Mouse (Mus musculus) hindbrain, embryonic 15.5 days (tissue): ENCODE results near the gene Fhad1. TPM values are rescaled to one million over a fixed set of nuclear protein-coding genes. Genes with fewer than 3 reads are reported as not detected.

Experiments used
- ATAC-seq: fragments of 200-750 bp; cut with Nextera tagmentation; 2 replicates; pipeline ENCODE4 v1.8.0; 2017; ENCODE audit warnings: low read depth, moderate number of reproducible peaks, moderate TSS enrichment; ENCODE audit not compliant: low FRiP score
- H3K27ac ChIP-seq: fragments of 300-500 bp; sonication (generic); replicated peaks from 2 replicates; pipeline ENCODE4 v1.5.1; 2015; ENCODE audit warnings: mild to moderate bottlenecking, inconsistent platforms
- H3K27me3 ChIP-seq: fragments of 300-500 bp; sonication (generic); 2 replicates; pipeline ENCODE4 v1.6.1; 2015; ENCODE audit warnings: control low read depth, inconsistent platforms
- H3K36me3 ChIP-seq: fragments of 300-500 bp; sonication (generic); 2 replicates; pipeline ENCODE4 v1.6.1; 2015; ENCODE audit warnings: control low read depth, inconsistent platforms
- H3K4me1 ChIP-seq: fragments of 300-500 bp; sonication (generic); replicated peaks from 2 replicates; pipeline ENCODE4 v1.6.1; 2015; ENCODE audit warnings: control low read depth, inconsistent platforms
- H3K4me2 ChIP-seq: fragments of 300-500 bp; sonication (generic); 2 replicates; pipeline ENCODE4 v1.6.1; 2015; ENCODE audit warnings: moderate library complexity, mild to moderate bottlenecking, inconsistent platforms
- H3K4me3 ChIP-seq: fragments of 300-500 bp; sonication (generic); 2 replicates; pipeline ENCODE4 v1.5.1; 2015; ENCODE audit warnings: mild to moderate bottlenecking, inconsistent platforms
- H3K9ac ChIP-seq: fragments of 300-500 bp; sonication (generic); 2 replicates; pipeline ENCODE4 v1.6.1; 2015; ENCODE audit warnings: inconsistent platforms
- H3K9me3 ChIP-seq: fragments of 300-500 bp; sonication (generic); 2 replicates; pipeline ENCODE4 v1.6.1; 2016; ENCODE audit warnings: control low read depth, inconsistent platforms
- WGBS: fragments of 180-500 bp; shearing (Covaris S2); methylation state at CpG from one replicate; pipeline ENCODE4 v1.1.7; 2015; 5-methylcytosine and 5-hydroxymethylcytosine counted together
- polyA plus RNA-seq: library from polyadenylated mRNA; unstranded; fragments of >200 nt; fragmentation: Nextera tagmentation; extraction: Ambion mirVana; gene quantifications from 2 replicates; pipeline ENCODE4 v1.2.1, GENCODE M21; 2015

The Fhad1 gene
- polyA plus RNA-seq, 1 experiment from 2014 or later: 5.3 TPM

DNA sequence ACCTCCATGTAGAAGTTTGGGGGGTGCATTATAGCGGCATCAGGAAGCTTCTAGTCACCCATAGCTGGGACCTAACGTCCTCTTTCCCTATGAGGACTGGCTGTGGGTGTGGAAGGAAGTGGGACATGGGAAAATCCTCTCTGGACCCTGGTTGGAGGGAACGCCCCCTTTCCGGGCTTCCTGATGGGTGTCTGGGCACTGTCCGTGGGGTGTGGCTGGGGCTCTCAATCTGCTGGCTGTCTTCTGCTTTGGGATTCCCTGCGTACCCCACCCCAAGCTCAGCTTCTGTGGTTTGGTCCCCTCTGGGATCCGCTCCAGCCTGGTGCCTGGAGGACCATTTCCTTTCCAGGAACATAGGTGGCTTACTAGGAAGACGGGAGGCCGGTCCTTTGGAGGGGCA is 141.9 kb downstream of the Fhad1 start:
- ATAC-seq: no peak
- 73% methylated on average over 9 of the region's 9 CpGs for WGBS
- peaks cover 66% of the 10 kb centered on the region for H3K4me1 ChIP-seq
- no peaks in the 10 kb centered on the region for H3K36me3 ChIP-seq
- no peaks in the 10 kb centered on the region for H3K27me3 ChIP-seq
- H3K9ac ChIP-seq: peak overlapping the region; percentile 76; the same call in 1 of the 2 replicates
- H3K4me2 ChIP-seq: peak overlapping the region; percentile 91
- peak overlapping the region; percentile 72 for H3K27ac ChIP-seq
- H3K4me3 ChIP-seq: peak overlapping the region; percentile 64
- no peaks in the 10 kb centered on the region for H3K9me3 ChIP-seq

DNA sequence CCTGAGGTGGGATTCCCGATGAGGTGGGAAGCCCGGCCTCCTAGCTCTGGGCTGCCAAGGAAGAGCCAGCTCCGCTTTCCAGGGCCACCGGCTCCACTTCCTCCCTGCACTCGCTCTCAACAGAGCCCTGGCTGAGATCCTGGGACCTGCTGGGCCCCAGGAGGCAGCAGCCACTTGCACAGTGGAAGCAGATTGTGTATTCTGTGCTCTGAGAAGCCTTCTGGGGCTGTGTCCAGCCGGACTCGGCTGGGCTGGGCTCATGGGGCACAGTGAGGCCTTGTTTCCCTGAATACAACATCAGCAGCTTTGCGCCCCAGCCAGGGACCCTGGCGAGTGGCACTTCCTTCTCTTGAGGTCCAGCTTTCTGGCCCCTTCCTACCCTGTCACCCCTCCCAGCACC is 143.0 kb downstream of the Fhad1 start:
- H3K27ac ChIP-seq: peak overlapping the region; percentile 72
- H3K4me2 ChIP-seq: peak overlapping the region; percentile 91
- 35% methylated on average over 9 of the region's 9 CpGs for WGBS
- H3K36me3 ChIP-seq: no peaks in the 10 kb centered on the region
- H3K4me3 ChIP-seq: peak overlapping the region; percentile 64
- peak; percentile 12; the same call in 1 of the 2 replicates for ATAC-seq
- H3K9me3 ChIP-seq: no peaks in the 10 kb centered on the region
- H3K9ac ChIP-seq: peak overlapping the region; percentile 7; the same call in 1 of the 2 replicates
- H3K4me1 ChIP-seq: peaks cover 77% of the 10 kb centered on the region
- H3K27me3 ChIP-seq: no peaks in the 10 kb centered on the region

DNA sequence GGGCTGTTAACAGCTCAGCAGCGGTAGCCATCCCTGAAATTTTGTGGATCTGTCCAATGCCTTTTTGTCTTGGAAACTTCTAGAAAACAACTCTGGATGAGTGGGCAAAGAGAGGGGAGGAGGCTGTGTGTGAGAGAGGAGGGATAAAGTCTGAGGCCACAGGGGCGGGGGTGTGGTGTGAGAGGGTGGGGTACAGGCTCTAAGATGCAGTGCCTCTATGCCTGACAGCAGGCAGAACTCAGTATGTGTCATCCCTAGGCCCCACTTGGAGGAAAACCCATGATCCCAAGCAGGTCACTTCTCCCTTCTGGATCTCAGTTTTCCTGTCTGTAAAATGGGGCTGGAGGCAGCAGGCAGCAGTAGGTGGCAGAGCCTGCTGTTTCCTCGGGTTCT is 143.6 kb downstream of the Fhad1 start:
- no peak for ATAC-seq
- H3K27ac ChIP-seq: peak overlapping the region; percentile 72
- no peak overlapping the region for H3K9ac ChIP-seq
- H3K4me3 ChIP-seq: no peak overlapping the region; the same call in 1 of the 2 replicates
- peak overlapping the region; percentile 91 for H3K4me2 ChIP-seq
- no peaks in the 10 kb centered on the region for H3K9me3 ChIP-seq
- 85% methylated on average over 3 of the region's 3 CpGs for WGBS
- H3K27me3 ChIP-seq: no peaks in the 10 kb centered on the region
- no peaks in the 10 kb centered on the region for H3K36me3 ChIP-seq
- peaks cover 83% of the 10 kb centered on the region for H3K4me1 ChIP-seq

DNA sequence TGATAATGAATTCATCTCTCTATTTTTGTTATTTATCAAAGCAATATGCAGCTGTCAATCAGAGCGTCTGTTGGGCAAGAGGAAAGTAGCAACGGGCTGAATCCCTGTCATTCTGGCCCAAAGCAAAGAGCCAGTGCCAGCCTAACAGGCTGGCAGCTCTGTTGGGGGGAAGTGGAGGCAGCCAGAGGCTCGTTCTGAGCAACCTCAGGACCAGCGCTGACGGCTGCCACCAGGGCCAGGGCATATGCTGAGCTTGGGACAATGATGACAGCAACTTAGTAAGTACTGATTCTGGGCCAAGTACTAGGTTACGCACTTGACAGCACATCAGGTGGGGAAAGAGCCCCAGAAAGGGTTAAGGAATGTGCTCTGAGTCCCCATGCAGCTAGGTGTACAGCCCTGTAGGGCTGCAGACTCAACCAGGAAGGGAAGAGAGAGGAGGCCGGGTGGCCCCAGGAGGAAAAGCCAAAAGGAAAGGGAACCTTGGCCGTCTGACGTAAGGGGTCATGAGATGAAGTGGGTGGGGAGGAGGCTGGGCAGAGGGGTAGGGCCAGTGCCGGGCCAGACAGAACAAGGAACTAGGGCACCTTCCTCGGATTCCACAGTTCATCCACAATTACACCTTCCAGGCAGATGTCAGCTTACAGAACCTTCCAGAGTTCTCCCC is 144.1 kb downstream of the Fhad1 start:
- 59% methylated on average over 11 of the region's 11 CpGs for WGBS
- peak overlapping the region; percentile 72; the same call in 1 of the 2 replicates for H3K27ac ChIP-seq
- no peak overlapping the region for H3K9ac ChIP-seq
- H3K4me2 ChIP-seq: peak overlapping the region; percentile 91
- H3K4me3 ChIP-seq: no peak overlapping the region
- no peaks in the 10 kb centered on the region for H3K9me3 ChIP-seq
- no peaks in the 10 kb centered on the region for H3K36me3 ChIP-seq
- H3K4me1 ChIP-seq: peaks cover 84% of the 10 kb centered on the region
- H3K27me3 ChIP-seq: no peaks in the 10 kb centered on the region
- no peak for ATAC-seq

DNA sequence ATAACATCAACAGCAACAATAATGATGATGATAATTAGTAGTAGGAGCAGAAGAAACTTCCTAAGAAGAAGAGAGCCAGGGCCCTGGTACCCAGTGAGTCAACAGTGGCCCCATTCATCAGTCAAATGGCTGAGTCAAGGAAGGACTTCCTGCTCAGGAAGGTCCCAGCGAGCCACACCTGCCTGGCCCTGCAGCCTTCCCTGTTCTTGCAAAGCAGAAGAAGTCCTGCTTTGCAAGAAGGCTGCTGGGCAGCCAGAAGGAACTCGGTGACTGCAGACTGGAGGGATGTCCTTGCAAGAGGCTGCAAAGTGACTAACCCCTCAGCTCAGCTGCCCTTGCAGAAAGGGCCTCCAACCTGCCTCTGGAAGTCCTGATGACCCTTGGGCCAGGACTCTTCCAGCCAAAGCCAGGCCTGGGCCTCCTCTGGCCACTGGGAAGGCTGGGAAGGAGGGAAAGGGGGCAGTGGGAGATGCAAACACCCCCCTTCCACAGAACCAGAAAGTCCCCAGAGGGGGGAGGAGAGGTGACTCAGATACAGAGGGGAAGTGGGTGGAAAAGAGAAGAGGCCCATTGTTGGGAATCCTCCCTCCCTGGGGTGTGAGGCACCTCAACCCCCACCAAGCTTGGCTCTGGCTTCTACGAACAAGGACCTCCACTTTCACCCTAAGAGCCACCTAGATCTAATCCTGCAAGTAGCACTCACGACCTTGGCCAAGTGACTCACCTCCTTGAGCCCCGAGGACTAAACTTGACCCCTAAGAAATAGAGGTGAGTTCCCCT is 145.3 kb downstream of the Fhad1 start:
- no peaks in the 10 kb centered on the region for H3K9me3 ChIP-seq
- H3K27ac ChIP-seq: no peak overlapping the region
- H3K36me3 ChIP-seq: no peaks in the 10 kb centered on the region
- H3K27me3 ChIP-seq: no peaks in the 10 kb centered on the region
- no peak overlapping the region for H3K4me3 ChIP-seq
- no peak overlapping the region for H3K4me2 ChIP-seq
- H3K9ac ChIP-seq: no peak overlapping the region
- H3K4me1 ChIP-seq: peaks cover 75% of the 10 kb centered on the region
- WGBS: 84% methylated on average over 5 of the region's 5 CpGs
- ATAC-seq: no peak

DNA sequence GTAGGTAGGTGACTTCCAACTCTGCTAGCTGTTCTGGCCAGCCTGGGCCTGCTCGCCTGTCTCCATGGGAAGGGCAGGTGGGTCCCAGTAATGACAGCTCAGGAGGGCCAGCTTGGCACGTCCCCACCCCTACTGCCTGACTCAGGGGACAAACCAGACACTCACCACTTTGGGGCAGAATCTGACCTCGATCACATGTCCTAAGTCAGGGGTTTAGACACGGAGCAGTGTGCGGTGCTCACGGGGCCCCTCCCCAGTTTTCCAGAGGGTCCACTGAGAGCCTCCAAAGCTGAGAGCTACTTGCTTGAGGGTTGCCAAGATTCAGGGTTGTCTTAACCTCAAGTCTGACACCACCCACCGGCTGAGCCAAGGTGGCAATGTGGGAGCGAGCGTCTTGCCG is 146.8 kb downstream of the Fhad1 start:
- Histone ChIP-seq H3K36me3 (no peaks in the 10 kb centered on the region), H3K4me1 (peaks cover 63% of the 10 kb centered on the region), H3K27ac (peak overlapping the region; percentile 69), H3K9ac (no peak overlapping the region), H3K4me2 (no peak overlapping the region), H3K9me3 (no peaks in the 10 kb centered on the region), H3K4me3 (no peak overlapping the region), H3K27me3 (no peaks in the 10 kb centered on the region)
- WGBS: 68% methylated on average over 10 of the region's 10 CpGs
- no peak for ATAC-seq

DNA sequence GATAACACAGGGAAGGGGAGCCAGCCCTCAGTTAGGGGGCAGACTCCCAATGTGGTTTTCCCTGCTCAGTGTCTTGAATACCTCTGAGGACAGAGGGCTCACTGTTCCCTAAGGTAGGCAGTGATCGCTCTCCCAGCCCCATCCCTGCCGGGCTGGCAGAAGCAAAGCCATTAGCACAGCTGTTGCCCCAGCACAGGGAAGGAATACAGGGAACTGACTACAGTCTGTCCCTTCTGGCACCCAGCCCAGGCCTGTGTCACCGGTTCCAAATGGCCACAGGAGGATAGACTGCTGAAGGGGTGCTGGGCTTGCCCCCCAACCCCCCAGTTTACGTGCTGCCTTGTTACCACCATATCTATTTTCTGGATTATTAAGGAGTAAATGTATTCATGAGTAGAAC is 147.4 kb downstream of the Fhad1 start:
- WGBS: 19% methylated on average over 4 of the region's 4 CpGs
- H3K4me1 ChIP-seq: peaks cover 57% of the 10 kb centered on the region

DNA sequence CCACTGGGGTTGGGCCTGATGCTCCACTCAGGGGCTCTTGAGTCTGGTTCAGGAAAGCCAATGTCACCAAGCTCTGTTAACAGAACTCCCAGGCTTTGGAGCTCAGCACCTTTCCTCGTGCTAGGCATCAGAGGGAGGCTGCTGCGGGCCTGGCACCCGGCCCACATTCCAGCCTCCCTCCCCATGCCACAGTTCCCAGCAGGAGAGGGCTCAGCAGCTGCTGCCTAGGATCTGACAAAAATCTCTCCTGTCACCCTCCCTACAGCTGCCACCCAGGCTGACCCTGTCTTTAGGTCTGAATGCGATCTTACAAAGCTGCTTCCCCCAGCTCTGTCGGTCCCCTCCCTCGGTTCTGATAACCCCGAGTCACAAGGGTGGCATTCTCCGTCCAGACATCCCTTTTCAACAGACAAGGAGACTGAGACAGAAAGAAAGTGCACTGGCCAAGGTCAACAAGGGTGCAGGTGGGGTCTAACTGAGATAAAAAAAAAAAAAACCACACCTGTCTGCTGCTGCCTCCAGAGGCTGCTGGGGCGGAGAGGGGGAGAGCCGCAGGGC is 147.9 kb downstream of the Fhad1 start:
- H3K27me3 ChIP-seq: no peaks in the 10 kb centered on the region
- H3K9ac ChIP-seq: no peak overlapping the region
- H3K4me2 ChIP-seq: peak overlapping the region; percentile 13; the same call in 1 of the 2 replicates

More for the DNA sequence above, 147.4 kb downstream of the Fhad1 start:
- ATAC-seq: peak; percentile 57; the same call in 1 of the 2 replicates
- Histone ChIP-seq H3K9ac (no peak overlapping the region), H3K4me3 (no peak overlapping the region), H3K4me2 (peak overlapping the region; percentile 13; the same call in 1 of the 2 replicates), H3K36me3 (no peaks in the 10 kb centered on the region), H3K9me3 (no peaks in the 10 kb centered on the region), H3K27me3 (no peaks in the 10 kb centered on the region), H3K27ac (peak overlapping the region; percentile 69)

DNA sequence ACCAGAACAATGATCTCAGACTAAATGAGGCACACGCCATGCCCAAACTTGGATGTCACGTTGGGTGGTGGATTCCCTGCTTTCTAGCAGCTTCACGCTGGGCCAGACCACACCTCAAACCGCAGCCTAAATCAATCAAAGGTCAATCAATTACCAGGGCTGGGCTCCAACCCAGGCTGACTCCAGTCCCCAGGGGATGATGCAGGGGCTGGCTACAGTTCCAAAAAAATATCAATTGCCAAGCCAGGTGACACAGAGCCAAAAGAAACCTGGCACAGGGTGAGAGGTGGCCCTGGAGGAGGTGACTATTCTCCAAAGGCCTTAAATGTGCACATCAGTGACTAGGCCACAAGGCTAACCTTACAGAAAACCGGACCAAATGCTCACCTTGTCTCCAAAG is 149.3 kb downstream of the Fhad1 start:
- Histone ChIP-seq H3K4me3 (no peak overlapping the region), H3K27me3 (no peaks in the 10 kb centered on the region), H3K9me3 (no peaks in the 10 kb centered on the region), H3K9ac (no peak overlapping the region), H3K27ac (no peak overlapping the region), H3K4me1 (peaks cover 38% of the 10 kb centered on the region), H3K36me3 (no peaks in the 10 kb centered on the region), H3K4me2 (no peak overlapping the region)
- no peak for ATAC-seq
- WGBS: 75% methylated on average over 5 of the region's 5 CpGs

More for the DNA sequence above, 147.9 kb downstream of the Fhad1 start:
- no peaks in the 10 kb centered on the region for H3K9me3 ChIP-seq
- H3K36me3 ChIP-seq: no peaks in the 10 kb centered on the region
- 24% methylated on average over 10 of the region's 10 CpGs for WGBS
- no peak for ATAC-seq
- peak overlapping the region; percentile 69 for H3K27ac ChIP-seq
- peaks cover 52% of the 10 kb centered on the region for H3K4me1 ChIP-seq
- H3K4me3 ChIP-seq: no peak overlapping the region

DNA sequence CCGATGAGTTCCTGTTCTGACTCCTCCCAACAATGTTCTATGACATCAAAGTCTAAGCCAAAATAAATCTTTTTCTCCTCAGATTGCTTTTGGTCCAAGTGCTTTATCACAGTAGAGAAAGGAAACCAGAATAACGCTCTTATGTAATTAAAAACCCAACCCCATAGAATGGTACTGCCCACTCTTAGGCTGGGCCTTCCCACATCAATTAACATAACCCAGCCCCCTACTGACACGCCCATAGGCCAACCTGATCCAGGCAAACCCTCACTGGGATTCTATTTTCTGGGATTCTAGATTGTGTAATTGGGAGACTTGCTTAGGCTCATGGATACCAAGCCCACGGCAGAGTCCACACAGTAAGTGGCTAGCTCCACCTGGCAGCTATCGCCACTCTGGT is 149.9 kb downstream of the Fhad1 start:
- peaks cover 32% of the 10 kb centered on the region for H3K4me1 ChIP-seq
- H3K4me3 ChIP-seq: no peak overlapping the region
- no peak overlapping the region for H3K27ac ChIP-seq
- H3K9ac ChIP-seq: no peak overlapping the region
- 93% methylated on average over 5 of the region's 5 CpGs for WGBS
- H3K36me3 ChIP-seq: 0 out of 2 replicates have a peak, but pooled peaks cover 5% of the 10 kb centered on the region
- ATAC-seq: no peak
- H3K27me3 ChIP-seq: no peaks in the 10 kb centered on the region
- H3K9me3 ChIP-seq: no peaks in the 10 kb centered on the region
- H3K4me2 ChIP-seq: no peak overlapping the region

DNA sequence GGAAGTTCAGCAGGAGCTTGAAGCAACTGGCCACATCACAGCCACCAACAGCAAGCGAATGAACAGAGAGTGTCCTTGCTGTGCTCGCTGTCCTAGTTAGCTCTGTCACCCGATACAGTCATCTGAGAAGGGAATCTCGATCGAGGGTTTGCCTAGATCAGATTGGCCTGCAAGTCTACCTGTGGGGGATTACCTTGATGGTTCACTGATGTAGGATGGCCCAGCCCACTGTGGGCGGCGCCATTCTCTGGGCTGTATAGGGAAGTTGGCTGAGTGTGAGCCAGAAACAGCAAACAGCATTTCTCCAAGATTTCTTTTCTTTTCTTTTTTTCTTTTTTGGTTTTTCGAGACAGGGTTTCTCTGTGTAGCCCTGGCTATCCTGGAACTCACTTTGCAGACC is 150.4 kb downstream of the Fhad1 start:
- Histone ChIP-seq H3K36me3 (peaks cover 10% of the 10 kb centered on the region; the same call in 1 of the 2 replicates), H3K27me3 (no peaks in the 10 kb centered on the region), H3K4me3 (no peak overlapping the region), H3K4me1 (peaks cover 27% of the 10 kb centered on the region), H3K27ac (no peak overlapping the region), H3K4me2 (no peak overlapping the region), H3K9me3 (no peaks in the 10 kb centered on the region), H3K9ac (no peak overlapping the region)
- ATAC-seq: no peak
- 97% methylated on average over 8 of the region's 8 CpGs for WGBS

DNA sequence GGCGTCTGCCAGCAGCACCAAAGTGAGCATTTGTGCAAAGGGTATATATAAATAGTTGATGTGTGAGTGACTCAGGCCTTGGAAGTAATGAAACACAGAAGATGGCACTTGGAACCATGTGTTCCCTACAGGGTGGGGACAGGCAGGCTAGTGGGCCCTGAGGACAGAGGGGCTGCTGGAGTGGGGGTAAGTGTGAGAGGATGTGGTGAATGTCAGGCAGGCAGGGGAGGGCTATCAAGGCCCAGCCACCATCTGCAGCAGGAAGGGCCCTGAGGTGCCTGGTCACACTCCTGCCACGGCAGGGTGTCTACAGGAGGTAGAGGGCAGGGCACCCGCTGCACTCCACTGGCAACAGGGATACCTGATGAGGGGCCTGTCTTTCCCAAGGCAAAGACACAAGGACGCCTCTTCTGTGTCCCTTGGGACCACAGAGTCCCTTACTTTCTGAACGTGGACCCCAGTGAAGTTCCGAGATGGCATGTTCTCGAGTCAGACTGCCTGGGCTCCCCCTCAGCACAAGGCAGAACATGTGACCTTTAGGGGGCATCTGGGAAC is 151.1 kb downstream of the Fhad1 start:
- no peak overlapping the region for H3K9ac ChIP-seq

More for the DNA sequence above, 151.1 kb downstream of the Fhad1 start:
- H3K4me1 ChIP-seq: peaks cover 24% of the 10 kb centered on the region
- ATAC-seq: no peak
- H3K27ac ChIP-seq: no peak overlapping the region
- H3K9me3 ChIP-seq: no peaks in the 10 kb centered on the region
- peaks cover 11% of the 10 kb centered on the region; the same call in 1 of the 2 replicates for H3K36me3 ChIP-seq
- no peak overlapping the region for H3K4me3 ChIP-seq
- H3K27me3 ChIP-seq: no peaks in the 10 kb centered on the region
- WGBS: 88% methylated on average over 7 of the region's 7 CpGs
- no peak overlapping the region for H3K4me2 ChIP-seq
